8 mouse cellular contexts compared by ENCODE assay signal in genomic region chr11:3472484-3472883, GRCm38 (mm10). TPM values are rescaled to one million over a fixed set of nuclear protein-coding genes. Genes with fewer than 3 reads are reported as not detected.
DNase-seq lines count a peak whose midpoint lies in the region; ATAC-seq and TF ChIP-seq lines count a peak whose summit lies in the region.

No protein-coding gene starts in this region.

- intact Hi-C loops in heart, postnatal 10 days (cut with DNase I), result loop anchor here (1.0 to 2.0 kb wide), 4 partner anchors 42 to 314 kb away; partner anchors contain the start of gene Selenom

- H3K27me3 ChIP-seq in ES-Bruce4 (ENCODE audit: control insufficient read depth, insufficient read depth, low read length, poor library complexity, severe bottlenecking), result no peaks in the 10 kb centered on the region; the same call in 1 of the 2 replicates
- H3K27me3 ChIP-seq in forebrain, embryonic 11.5 days (ENCODE audit: control insufficient read depth, insufficient read depth, low read length), result no peaks in the 10 kb centered on the region

- no peaks in the 10 kb centered on the region for H3K9me3 ChIP-seq in ES-Bruce4 (replicated peaks; ENCODE audit: control insufficient read depth, insufficient read depth, low read length, poor library complexity, severe bottlenecking)
- H3K9me3 ChIP-seq in forebrain, embryonic 11.5 days (ENCODE audit: control insufficient read depth, low read length), result no peaks in the 10 kb centered on the region

- no peak overlapping the region for H3K4me2 ChIP-seq in forebrain, embryonic 11.5 days (ENCODE audit: low read depth, low read length, severe bottlenecking)

- no peaks in the 10 kb centered on the region for H3K36me3 ChIP-seq in ES-Bruce4 (ENCODE audit: control insufficient read depth, insufficient read depth, low read length, poor library complexity, severe bottlenecking)
- no peaks in the 10 kb centered on the region for H3K36me3 ChIP-seq in forebrain, embryonic 11.5 days (ENCODE audit: control insufficient read depth, insufficient read depth, low read length)

- 32% methylated on average over 1 of the region's 1 CpGs for WGBS in forebrain, embryonic 11.5 days

- ATAC-seq in forebrain, embryonic 11.5 days (replicated peaks; ENCODE audit: low FRiP score), result 0 out of 2 replicates have a peak, but pooled peaks have one; percentile 66

- H3K4me1 ChIP-seq in ES-Bruce4 (ENCODE audit: control insufficient read depth, insufficient read depth, low read length), result peaks cover 3% of the 10 kb centered on the region
- H3K4me1 ChIP-seq in forebrain, embryonic 11.5 days (replicated peaks; ENCODE audit: control insufficient read depth, insufficient read depth, low read length), result no peaks in the 10 kb centered on the region

- DNase-seq in c-Kit-negative CD71-positive TER-119-positive erythroid progenitor cells, embryonic 14.5 days (ENCODE audit: low read depth, low spot score), result peak; percentile 32
- peak; percentile 88 for DNase-seq in forebrain, embryonic 11.5 days (ENCODE audit: low spot score)
- DNase-seq in heart, postnatal 10 days, result peak; percentile 88 to 93
- peak; percentile 93 for DNase-seq in kidney, postnatal 4 days
- DNase-seq in lung, adult 18-20 months, result peak; percentile 70 to 79
- DNase-seq in ovary, adult 18-20 months (ENCODE audit: low spot score), result peak; percentile 53
- peak; percentile 30 to 50 for DNase-seq in thymus, adult 18-20 months

- TF ChIP-seq POLR2A in ES-Bruce4 (IDR thresholded peaks at IDR 0.05; ENCODE audit: insufficient read depth, low read length), result no peak

- no peak overlapping the region for H3K9ac ChIP-seq in ES-Bruce4 (ENCODE audit: low read depth, poor library complexity, severe bottlenecking)
- H3K9ac ChIP-seq in forebrain, embryonic 11.5 days (ENCODE audit: low read length), result no peak overlapping the region

- H3K4me3 ChIP-seq in ES-Bruce4 (ENCODE audit: low read depth, low read length), result no peak overlapping the region
- no peak overlapping the region for H3K4me3 ChIP-seq in forebrain, embryonic 11.5 days (ENCODE audit: low read depth, low read length)

- no peak overlapping the region for H3K27ac ChIP-seq in ES-Bruce4 (ENCODE audit: insufficient read depth, low read length)
- no peak overlapping the region for H3K27ac ChIP-seq in forebrain, embryonic 11.5 days (ENCODE audit: low read depth, low read length)

- peak; percentile 88 for TF ChIP-seq CTCF in ES-Bruce4 (IDR thresholded peaks at IDR 0.05; ENCODE audit: low read depth, low read length)

- TF ChIP-seq EP300 in ES-Bruce4 (IDR thresholded peaks at IDR 0.05; ENCODE audit: insufficient read depth, low read depth, low read length), result peak; percentile 45; the same call in 1 of the 2 replicates

RNA-seq across cellular contexts. Expression of gene Pla2g3, which starts 15.6 kb away (rescaled TPM):
- 0.28 TPM in 1 of 2 replicates, not detected in the other for polyA plus RNA-seq in ES-Bruce4 (2011; ENCODE audit: insufficient read depth, insufficient read length, low read depth, missing spikeins)
- polyA plus RNA-seq in forebrain, embryonic 11.5 days (2014; fragmentation: Nextera tagmentation; extraction: Ambion mirVana), result 0.45 and 0.92 TPM in 2 replicates
- total RNA-seq in heart, postnatal 10 days (2021), result under 1 TPM in 1 of 2 experiments, not detected in 1; 0.10 TPM

RNA-seq across cellular contexts. Expression of gene Rnf185, which starts 20.3 kb away (rescaled TPM):
- 20.4 and 21.4 TPM in 2 replicates for polyA plus RNA-seq in ES-Bruce4 (2011; ENCODE audit: insufficient read depth, insufficient read length, low read depth, missing spikeins)
- polyA plus RNA-seq in forebrain, embryonic 11.5 days (2014; fragmentation: Nextera tagmentation; extraction: Ambion mirVana), result 45.9 and 47.5 TPM in 2 replicates
- 10 to 100 TPM; 27.9 to 28.0 TPM for total RNA-seq in heart, postnatal 10 days (2021)

RNA-seq across cellular contexts. Expression of gene Inpp5j, which starts 32.1 kb away (rescaled TPM):
- 0.22 TPM in 1 of 2 replicates, not detected in the other for polyA plus RNA-seq in ES-Bruce4 (2011; ENCODE audit: insufficient read depth, insufficient read length, low read depth, missing spikeins)
- 0.31 and 0.47 TPM in 2 replicates for polyA plus RNA-seq in forebrain, embryonic 11.5 days (2014; fragmentation: Nextera tagmentation; extraction: Ambion mirVana)
- 10 to 100 TPM; 15.4 to 19.1 TPM for total RNA-seq in heart, postnatal 10 days (2021)

RNA-seq across cellular contexts. Expression of gene Selenom, which starts 42.0 kb away (rescaled TPM):
- 19.6 and 25.5 TPM in 2 replicates for polyA plus RNA-seq in ES-Bruce4 (2011; ENCODE audit: insufficient read depth, insufficient read length, low read depth, missing spikeins)
- 47.3 and 54.1 TPM in 2 replicates for polyA plus RNA-seq in forebrain, embryonic 11.5 days (2014; fragmentation: Nextera tagmentation; extraction: Ambion mirVana)
- 10 to 100 TPM; 57.2 to 57.3 TPM for total RNA-seq in heart, postnatal 10 days (2021)

Comparison
In these comparisons a context has a peak if more than half of its experiments do, and no peak if none do; other contexts are left out.
1. DNase-seq: peak in every context shown above with its lines; median percentile 93 in kidney, postnatal 4 days; 90 in heart, postnatal 10 days; 88 in forebrain, embryonic 11.5 days; 74 in lung, adult 18-20 months; 53 in ovary, adult 18-20 months; 40 in thymus, adult 18-20 months; 32 in c-Kit-negative CD71-positive TER-119-positive erythroid progenitor cells, embryonic 14.5 days.